Mouse (Mus musculus): ENCODE data around the gene Gtf3c3. TPM values are rescaled to one million over a fixed set of nuclear protein-coding genes. Genes with fewer than 3 reads are reported as not detected.

The Gtf3c3 gene
- 19.0 and 24.4 TPM in 2 replicates for polyA plus RNA-seq (2014; fragmentation: Nextera tagmentation; extraction: Ambion mirVana)

DNA sequence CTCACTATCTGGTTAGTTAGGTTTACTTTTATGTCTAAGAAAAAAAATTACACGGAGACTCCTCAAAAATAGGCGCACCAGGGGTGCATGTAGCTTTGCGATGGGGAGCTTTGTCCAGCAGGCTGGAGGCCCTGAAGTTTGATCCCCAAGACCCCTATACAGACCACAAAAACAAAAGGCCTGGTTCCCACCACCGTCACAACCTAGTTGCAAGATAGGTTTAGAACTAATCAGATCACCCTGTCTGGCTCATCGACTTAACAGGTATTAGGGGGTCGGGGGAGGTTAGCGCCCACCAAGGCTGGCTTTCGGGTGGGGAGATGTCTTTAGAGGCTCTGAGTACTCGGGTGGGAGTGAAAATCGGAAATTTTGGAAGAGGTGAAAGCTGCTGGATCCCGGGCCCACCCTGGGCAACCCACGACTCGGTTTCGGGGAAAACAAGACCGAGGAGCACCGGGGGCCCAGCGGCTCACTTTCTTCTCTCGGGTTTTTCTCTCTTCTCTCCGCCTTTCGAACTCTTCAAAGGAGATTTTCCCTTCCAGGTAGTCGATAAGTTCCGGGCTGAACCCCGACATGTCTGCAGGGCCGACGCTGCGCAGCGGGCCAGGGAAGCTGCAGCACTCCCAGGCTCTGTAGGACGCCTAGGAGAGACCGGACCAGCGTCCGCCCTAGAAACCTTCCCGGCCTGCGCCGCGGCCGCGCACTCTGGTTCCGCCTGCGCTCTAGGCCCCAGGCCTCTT lies at the start of gene Gtf3c3:
TSS of gene Gtf3c3 (minus strand) at position 632 of the 740 bp plus-strand sequence.
- H3K36me3 ChIP-seq (ENCODE audit: control insufficient read depth, insufficient read depth, low read length): peaks cover 4% of the 10 kb centered on the region
- H3K27me3 ChIP-seq (replicated peaks; ENCODE audit: control insufficient read depth, insufficient read depth, low read length): no peaks in the 10 kb centered on the region
- DNase-seq (ENCODE audit: low spot score) (peak; percentile 79), ATAC-seq (peak; percentile 99)
- H3K9me3 ChIP-seq (replicated peaks; ENCODE audit: control insufficient read depth, low read length): no peaks in the 10 kb centered on the region
- WGBS: 3% methylated on average over 39 of the region's 39 CpGs
- peak within 1 kb of the TSS; percentile 86 for H3K9ac ChIP-seq (ENCODE audit: low read length)
- H3K4me3 ChIP-seq (ENCODE audit: low read depth, low read length): peak within 1 kb of the TSS; percentile 69
- peak within 1 kb of the TSS; percentile 79 for H3K4me2 ChIP-seq (ENCODE audit: low read length)
- H3K4me1 ChIP-seq (ENCODE audit: control insufficient read depth, insufficient read depth, low read length): peaks cover 7% of the 10 kb centered on the region; the same call in 1 of the 2 replicates
- no peak within 1 kb of the TSS for H3K27ac ChIP-seq (ENCODE audit: low read depth, low read length)

DNA sequence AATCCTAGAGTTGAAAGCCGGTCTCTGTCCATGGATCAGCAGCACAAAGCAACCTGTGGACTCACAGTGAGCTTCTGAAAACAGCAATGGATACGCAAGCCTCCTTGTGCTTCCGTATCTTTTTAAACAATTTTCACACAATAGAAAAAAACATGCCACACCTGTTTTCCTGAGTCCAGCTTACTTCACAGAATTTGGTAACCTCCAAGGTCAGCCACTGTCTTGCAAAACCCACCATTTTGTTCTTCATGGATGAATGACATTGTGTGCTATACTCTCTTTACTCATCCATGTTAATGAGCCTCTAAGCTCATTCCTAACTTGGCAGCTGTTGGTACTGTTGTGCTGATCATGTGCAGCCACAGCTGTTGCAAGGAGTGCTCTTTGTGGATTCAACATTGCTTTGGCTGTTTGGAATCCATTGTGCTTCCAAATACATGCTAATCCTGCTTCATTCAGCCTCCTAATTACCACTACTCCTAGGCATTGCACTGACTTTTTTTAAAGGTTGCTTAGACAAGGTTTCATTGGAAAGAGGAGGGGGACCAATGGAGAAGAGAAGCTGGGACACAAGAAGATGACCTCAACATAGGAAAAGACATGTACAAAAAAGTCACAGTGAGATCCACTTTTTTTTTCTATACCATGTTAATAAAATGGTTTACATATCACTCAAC lies 46.1 kb upstream of the Gtf3c3 start:
- Histone ChIP-seq H3K9ac (ENCODE audit: low read length) (no peak overlapping the region), H3K9me3 (replicated peaks; ENCODE audit: control insufficient read depth, low read length) (no peaks in the 10 kb centered on the region), H3K4me1 (ENCODE audit: control insufficient read depth, insufficient read depth, low read length) (no peaks in the 10 kb centered on the region), H3K4me3 (ENCODE audit: low read depth, low read length) (no peak overlapping the region), H3K27ac (ENCODE audit: low read depth, low read length) (no peak overlapping the region), H3K27me3 (replicated peaks; ENCODE audit: control insufficient read depth, insufficient read depth, low read length) (no peaks in the 10 kb centered on the region), H3K36me3 (ENCODE audit: control insufficient read depth, insufficient read depth, low read length) (peaks cover 70% of the 10 kb centered on the region), H3K4me2 (ENCODE audit: low read length) (no peak overlapping the region)
- DNase-seq (ENCODE audit: low spot score): peak; percentile 57
- 66% methylated on average over 3 of the region's 3 CpGs for WGBS
- peak; percentile 76 for ATAC-seq

DNA sequence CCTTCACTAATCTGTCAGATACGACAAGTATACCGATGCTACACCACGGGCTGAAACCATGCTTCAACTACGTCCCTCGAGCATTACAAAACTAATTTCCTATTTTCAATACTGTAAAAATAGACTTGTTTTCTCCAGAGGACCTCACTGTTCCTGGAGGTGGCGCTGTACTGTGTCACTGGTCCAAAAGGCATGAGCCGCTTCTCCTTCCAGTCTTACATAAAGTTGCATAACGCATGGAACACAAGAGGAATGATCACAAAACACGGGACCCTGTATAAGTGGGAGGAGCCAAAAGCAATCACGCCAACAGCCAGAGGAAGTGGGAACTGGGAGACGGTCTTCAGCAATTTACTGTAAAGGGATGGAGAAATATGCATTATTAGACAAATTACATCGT lies 41.7 kb upstream of the Gtf3c3 start:
- Histone ChIP-seq H3K27ac (ENCODE audit: low read depth, low read length) (no peak overlapping the region), H3K4me3 (ENCODE audit: low read depth, low read length) (no peak overlapping the region), H3K36me3 (ENCODE audit: control insufficient read depth, insufficient read depth, low read length) (peaks cover 46% of the 10 kb centered on the region), H3K27me3 (replicated peaks; ENCODE audit: control insufficient read depth, insufficient read depth, low read length) (no peaks in the 10 kb centered on the region), H3K4me2 (ENCODE audit: low read length) (no peak overlapping the region), H3K9me3 (replicated peaks; ENCODE audit: control insufficient read depth, low read length) (no peaks in the 10 kb centered on the region), H3K4me1 (ENCODE audit: control insufficient read depth, insufficient read depth, low read length) (no peaks in the 10 kb centered on the region), H3K9ac (ENCODE audit: low read length) (no peak overlapping the region)
- WGBS: 96% methylated on average over 12 of the region's 12 CpGs
- DNase-seq (ENCODE audit: low spot score) (no peak), ATAC-seq (no peak)

DNA sequence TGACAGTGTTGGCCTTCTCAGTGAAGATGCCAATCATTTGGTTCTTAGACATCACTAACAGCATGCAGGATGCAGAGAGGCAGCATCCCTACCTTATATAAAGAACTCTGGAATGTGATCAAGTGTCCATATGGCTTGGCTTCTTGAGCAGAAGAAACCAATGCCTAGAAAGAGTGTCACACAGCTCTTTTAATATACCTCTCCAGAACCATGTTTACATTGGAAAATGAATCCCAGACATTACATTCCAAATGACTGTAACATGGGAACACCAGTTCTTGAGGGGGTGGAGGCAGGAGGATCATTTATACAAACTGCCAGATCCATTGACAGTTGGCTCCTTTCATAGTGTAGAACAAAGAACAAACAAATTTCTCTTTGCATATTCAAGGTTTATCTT lies 29.9 kb upstream of the Gtf3c3 start:
- no peak overlapping the region for H3K27ac ChIP-seq (ENCODE audit: low read depth, low read length)
- H3K9ac ChIP-seq (ENCODE audit: low read length): no peak overlapping the region
- H3K27me3 ChIP-seq (replicated peaks; ENCODE audit: control insufficient read depth, insufficient read depth, low read length): no peaks in the 10 kb centered on the region
- no peaks in the 10 kb centered on the region for H3K9me3 ChIP-seq (replicated peaks; ENCODE audit: control insufficient read depth, low read length)
- ATAC-seq: no peak
- H3K4me1 ChIP-seq (ENCODE audit: control insufficient read depth, insufficient read depth, low read length): no peaks in the 10 kb centered on the region
- peak; percentile 6 for DNase-seq (ENCODE audit: low spot score)
- H3K4me3 ChIP-seq (ENCODE audit: low read depth, low read length): no peak overlapping the region
- peaks cover 5% of the 10 kb centered on the region; the same call in 1 of the 2 replicates for H3K36me3 ChIP-seq (ENCODE audit: control insufficient read depth, insufficient read depth, low read length)
- no peak overlapping the region for H3K4me2 ChIP-seq (ENCODE audit: low read length)

DNA sequence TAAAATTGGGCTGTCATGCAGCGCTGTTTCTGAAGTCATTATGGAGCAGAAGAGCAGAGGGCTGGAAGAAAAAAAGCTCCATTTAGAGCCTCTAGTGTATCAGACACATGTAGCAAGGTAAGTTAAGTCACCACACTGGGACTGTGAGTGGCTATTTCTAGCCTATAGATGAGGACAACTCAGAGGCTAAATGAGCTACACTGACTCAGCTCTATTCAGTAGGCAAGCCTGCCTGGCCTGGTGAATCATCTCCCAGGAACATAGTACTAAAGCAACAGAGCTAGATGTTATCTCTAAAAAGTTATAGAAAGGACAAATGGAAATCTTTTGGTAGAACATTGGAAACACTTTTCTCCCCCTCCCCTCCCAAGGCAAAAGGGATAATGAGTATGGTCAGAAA lies 28.6 kb upstream of the Gtf3c3 start:
- H3K4me1 ChIP-seq (ENCODE audit: control insufficient read depth, insufficient read depth, low read length): no peaks in the 10 kb centered on the region
- no peak overlapping the region for H3K9ac ChIP-seq (ENCODE audit: low read length)
- DNase-seq (ENCODE audit: low spot score) (no peak), ATAC-seq (no peak)
- no peaks in the 10 kb centered on the region for H3K9me3 ChIP-seq (replicated peaks; ENCODE audit: control insufficient read depth, low read length)
- H3K27me3 ChIP-seq (replicated peaks; ENCODE audit: control insufficient read depth, insufficient read depth, low read length): no peaks in the 10 kb centered on the region
- peaks cover 5% of the 10 kb centered on the region; the same call in 1 of the 2 replicates for H3K36me3 ChIP-seq (ENCODE audit: control insufficient read depth, insufficient read depth, low read length)
- no peak overlapping the region for H3K4me2 ChIP-seq (ENCODE audit: low read length)
- H3K27ac ChIP-seq (ENCODE audit: low read depth, low read length): no peak overlapping the region
- WGBS: 96% methylated on average over 1 of the region's 1 CpGs
- H3K4me3 ChIP-seq (ENCODE audit: low read depth, low read length): no peak overlapping the region

DNA sequence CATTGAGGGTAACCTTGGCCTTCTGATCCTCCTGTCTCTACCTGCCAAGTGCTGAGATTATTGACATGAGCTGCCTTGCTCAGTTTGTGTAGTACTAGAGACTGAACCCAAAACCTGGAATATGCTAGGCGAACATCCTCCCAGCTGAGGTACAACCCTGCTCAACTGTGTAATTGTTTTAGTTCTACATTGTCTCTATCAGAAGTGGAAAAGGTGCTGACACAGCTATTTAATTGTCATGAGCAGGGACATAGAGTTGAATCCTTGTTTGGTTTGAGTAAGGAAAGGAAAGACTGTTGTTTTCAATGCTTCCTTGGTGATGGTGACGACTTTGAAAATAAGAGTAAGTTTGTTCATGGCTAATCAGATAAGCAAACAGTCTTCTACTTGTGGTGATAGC lies 13.3 kb upstream of the Gtf3c3 start:
- H3K4me1 ChIP-seq (ENCODE audit: control insufficient read depth, insufficient read depth, low read length): no peaks in the 10 kb centered on the region
- H3K9me3 ChIP-seq (replicated peaks; ENCODE audit: control insufficient read depth, low read length): no peaks in the 10 kb centered on the region
- H3K9ac ChIP-seq (ENCODE audit: low read length): no peak overlapping the region
- no peak overlapping the region for H3K4me2 ChIP-seq (ENCODE audit: low read length)
- WGBS: 90% methylated on average over 2 of the region's 2 CpGs
- no peak overlapping the region for H3K4me3 ChIP-seq (ENCODE audit: low read depth, low read length)
- ATAC-seq (no peak), DNase-seq (ENCODE audit: low spot score) (no peak)
- no peaks in the 10 kb centered on the region for H3K27me3 ChIP-seq (replicated peaks; ENCODE audit: control insufficient read depth, insufficient read depth, low read length)
- no peak overlapping the region for H3K27ac ChIP-seq (ENCODE audit: low read depth, low read length)
- no peaks in the 10 kb centered on the region for H3K36me3 ChIP-seq (ENCODE audit: control insufficient read depth, insufficient read depth, low read length)

DNA sequence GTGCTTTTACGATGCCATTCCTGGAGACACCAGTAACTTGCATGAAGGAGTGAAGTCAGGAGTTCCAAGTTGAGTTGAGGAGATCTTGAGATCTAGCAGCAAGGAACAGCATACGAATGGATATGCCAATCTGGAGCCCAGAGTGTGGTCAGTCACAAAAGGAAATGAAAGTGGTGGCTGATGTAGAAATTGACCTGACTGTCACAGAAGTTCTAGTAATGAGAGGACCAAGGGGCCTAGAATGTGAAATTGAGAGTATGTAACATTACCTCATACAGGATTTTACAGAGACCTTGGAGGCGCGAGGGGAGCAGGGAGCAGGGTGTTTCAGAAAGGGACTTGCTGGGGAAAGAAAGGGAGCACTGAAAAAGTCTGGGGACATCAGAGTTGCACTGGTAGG lies 10.1 kb upstream of the Gtf3c3 start:
- WGBS: 85% methylated on average over 4 of the region's 4 CpGs
- no peaks in the 10 kb centered on the region for H3K9me3 ChIP-seq (replicated peaks; ENCODE audit: control insufficient read depth, low read length)
- H3K4me2 ChIP-seq (ENCODE audit: low read length): no peak overlapping the region
- no peak overlapping the region for H3K27ac ChIP-seq (ENCODE audit: low read depth, low read length)
- DNase-seq (ENCODE audit: low spot score) (no peak), ATAC-seq (no peak)
- no peak overlapping the region for H3K9ac ChIP-seq (ENCODE audit: low read length)
- H3K4me3 ChIP-seq (ENCODE audit: low read depth, low read length): no peak overlapping the region
- H3K4me1 ChIP-seq (ENCODE audit: control insufficient read depth, insufficient read depth, low read length): no peaks in the 10 kb centered on the region
- H3K36me3 ChIP-seq (ENCODE audit: control insufficient read depth, insufficient read depth, low read length): no peaks in the 10 kb centered on the region
- no peaks in the 10 kb centered on the region for H3K27me3 ChIP-seq (replicated peaks; ENCODE audit: control insufficient read depth, insufficient read depth, low read length)

DNA sequence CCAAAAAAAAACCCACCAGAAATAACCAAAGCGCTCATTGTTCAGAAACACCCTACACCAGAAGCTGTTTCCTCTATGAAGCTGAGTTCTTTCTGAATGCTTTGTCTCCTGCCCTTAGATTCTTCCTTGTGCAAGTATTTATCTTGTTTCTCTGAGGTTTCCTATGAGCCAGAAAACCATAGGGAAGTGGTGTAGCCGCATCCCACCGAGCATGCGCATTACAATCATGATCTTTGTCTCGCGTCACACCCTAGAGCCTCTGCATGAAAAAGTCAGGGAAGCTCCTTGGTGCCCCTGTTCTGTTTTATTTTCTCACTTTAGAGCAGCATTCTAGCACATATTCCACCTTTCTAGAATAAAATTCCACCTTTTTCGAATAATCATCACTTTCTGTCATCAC lies 4.9 kb upstream of the Gtf3c3 start:
- Histone ChIP-seq H3K27me3 (replicated peaks; ENCODE audit: control insufficient read depth, insufficient read depth, low read length) (no peaks in the 10 kb centered on the region), H3K9me3 (replicated peaks; ENCODE audit: control insufficient read depth, low read length) (no peaks in the 10 kb centered on the region), H3K9ac (ENCODE audit: low read length) (no peak overlapping the region), H3K4me2 (ENCODE audit: low read length) (no peak overlapping the region), H3K36me3 (ENCODE audit: control insufficient read depth, insufficient read depth, low read length) (no peaks in the 10 kb centered on the region), H3K27ac (ENCODE audit: low read depth, low read length) (no peak overlapping the region), H3K4me1 (ENCODE audit: control insufficient read depth, insufficient read depth, low read length) (no peaks in the 10 kb centered on the region), H3K4me3 (ENCODE audit: low read depth, low read length) (no peak overlapping the region)
- DNase-seq (ENCODE audit: low spot score) (peak; percentile 30), ATAC-seq (no peak)
- WGBS: 58% methylated on average over 7 of the region's 7 CpGs

DNA sequence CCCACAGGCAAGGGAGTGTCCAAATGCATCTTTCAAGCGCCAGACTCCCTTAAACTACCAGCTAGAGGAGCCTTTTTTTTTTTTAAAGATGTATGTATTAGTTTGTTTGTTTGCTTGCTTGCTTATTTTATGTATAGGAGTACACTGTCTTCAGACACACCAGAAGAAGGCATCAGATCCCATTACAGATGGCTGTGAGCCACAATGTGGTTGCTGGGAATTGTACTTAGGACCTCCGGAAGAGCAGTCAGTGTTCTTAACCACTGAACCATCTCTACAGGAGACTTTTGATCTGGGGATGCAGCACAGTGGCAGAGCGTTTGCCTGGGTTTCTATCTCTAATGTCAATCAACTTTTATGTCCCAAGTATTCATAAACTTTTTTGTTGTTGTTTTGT lies 307 bp upstream of the Gtf3c3 start:
- ATAC-seq (no peak), DNase-seq (ENCODE audit: low spot score) (no peak)
- 0 out of 2 replicates have a peak, but pooled peaks cover under 1% of the 10 kb centered on the region for H3K36me3 ChIP-seq (ENCODE audit: control insufficient read depth, insufficient read depth, low read length)
- H3K27me3 ChIP-seq (replicated peaks; ENCODE audit: control insufficient read depth, insufficient read depth, low read length): no peaks in the 10 kb centered on the region
- H3K27ac ChIP-seq (ENCODE audit: low read depth, low read length): no peak overlapping the region
- H3K9ac ChIP-seq (ENCODE audit: low read length): peak overlapping the region; percentile 86
- H3K4me3 ChIP-seq (ENCODE audit: low read depth, low read length): peak overlapping the region; percentile 69
- H3K4me1 ChIP-seq (ENCODE audit: control insufficient read depth, insufficient read depth, low read length): peaks cover 7% of the 10 kb centered on the region; the same call in 1 of the 2 replicates
- H3K4me2 ChIP-seq (ENCODE audit: low read length): peak overlapping the region; percentile 79
- 46% methylated on average over 3 of the region's 3 CpGs for WGBS
- H3K9me3 ChIP-seq (replicated peaks; ENCODE audit: control insufficient read depth, low read length): no peaks in the 10 kb centered on the region

All from forebrain, embryonic 14.5 days (tissue).